Mouse (Mus musculus) midbrain, embryonic 16.5 days (tissue): ENCODE results near the gene Atp7a. TPM values are rescaled to one million over a fixed set of nuclear protein-coding genes. Genes with fewer than 3 reads are reported as not detected.

Experiments used
- ATAC-seq: fragments of 200-750 bp; cut with Nextera tagmentation; 2 replicates; pipeline ENCODE4 v1.8.0; 2017; ENCODE audit warnings: moderate TSS enrichment
- H3K27ac ChIP-seq: fragments of 300-500 bp; sonication (generic); 2 replicates; pipeline ENCODE4 v1.5.1; 2014; ENCODE audit warnings: mild to moderate bottlenecking, low read length, mixed read lengths
- H3K27me3 ChIP-seq: fragments of 300-500 bp; sonication (generic); 2 replicates; pipeline ENCODE4 v1.6.1; 2014; ENCODE audit warnings: low read depth, low read length, mixed read lengths; ENCODE audit not compliant: control insufficient read depth, insufficient read depth
- H3K36me3 ChIP-seq: fragments of 300-500 bp; sonication (generic); 2 replicates; pipeline ENCODE4 v1.6.1; 2014; ENCODE audit warnings: mild to moderate bottlenecking, low read length, moderate library complexity, mixed read lengths; ENCODE audit not compliant: control insufficient read depth, insufficient read depth
- H3K4me1 ChIP-seq: fragments of 300-500 bp; sonication (generic); 2 replicates; pipeline ENCODE4 v1.6.1; 2014; ENCODE audit warnings: mild to moderate bottlenecking, low read length, mixed read lengths; ENCODE audit not compliant: control insufficient read depth, insufficient read depth
- H3K4me2 ChIP-seq: fragments of 300-500 bp; sonication (generic); 2 replicates; pipeline ENCODE4 v1.6.1; 2014; ENCODE audit warnings: mild to moderate bottlenecking, low read length, mixed read lengths
- H3K4me3 ChIP-seq: fragments of 300-500 bp; sonication (generic); 2 replicates; pipeline ENCODE4 v1.5.1; 2014; ENCODE audit warnings: low read depth, mild to moderate bottlenecking, low read length, moderate library complexity, mixed read lengths
- H3K9ac ChIP-seq: fragments of 300-500 bp; sonication (generic); 2 replicates; pipeline ENCODE4 v1.6.1; 2014; ENCODE audit warnings: low read depth, low read length, mixed read lengths
- H3K9me3 ChIP-seq: fragments of 300-500 bp; sonication (generic); replicated peaks from 2 replicates; pipeline ENCODE4 v1.6.1; 2014; ENCODE audit warnings: mild to moderate bottlenecking, low read length, mixed read lengths; ENCODE audit not compliant: control insufficient read depth, poor library complexity, severe bottlenecking
- WGBS: fragments of 180-500 bp; shearing (Covaris S2); extraction: QIAGEN DNeasy Blood & Tissue Kit; methylation state at CpG from one replicate; pipeline ENCODE4 v1.1.7; 2014; 5-methylcytosine and 5-hydroxymethylcytosine counted together
- polyA plus RNA-seq: library from polyadenylated mRNA; unstranded; fragments of >200 nt; fragmentation: Nextera tagmentation; extraction: Ambion mirVana; gene quantifications from 2 replicates; pipeline ENCODE4 v1.2.1, GENCODE M21; 2015

The Atp7a gene
- polyA plus RNA-seq, 1 experiment from 2014 or later = 13.9 TPM

GRCm38 (mm10) chrX:106171853-106172154 lies 144.7 kb downstream of the Atp7a start:
- peak; percentile 67; the same call in 1 of the 2 replicates for ATAC-seq
- no peaks in the 10 kb centered on the region for H3K4me1 ChIP-seq
- H3K27ac ChIP-seq = no peak overlapping the region
- peak overlapping the region; percentile 47 for H3K4me2 ChIP-seq
- peak overlapping the region; percentile 31; the same call in 1 of the 2 replicates for H3K4me3 ChIP-seq
- no peaks in the 10 kb centered on the region for H3K27me3 ChIP-seq
- H3K36me3 ChIP-seq = no peaks in the 10 kb centered on the region
- H3K9ac ChIP-seq = peak overlapping the region; percentile 5; the same call in 1 of the 2 replicates
- WGBS = 68% methylated on average over 5 of the region's 6 CpGs
- no peaks in the 10 kb centered on the region for H3K9me3 ChIP-seq

Other genes starting within 250 kb of the Atp7a start
- 262 and 297 TPM in 2 replicates for gene Atrx, start 97.9 kb upstream of the Atp7a start, polyA plus RNA-seq
- gene Magt1, start 15.4 kb upstream of the Atp7a start, polyA plus RNA-seq = 19.0 and 19.9 TPM in 2 replicates
- gene Cox7b, start 11.6 kb upstream of the Atp7a start, polyA plus RNA-seq = 344 and 380 TPM in 2 replicates
- gene Tlr13, start 115.9 kb downstream of the Atp7a start, polyA plus RNA-seq = 0.19 and 0.24 TPM in 2 replicates
- gene Pgk1, start 159.8 kb downstream of the Atp7a start, polyA plus RNA-seq = 252 and 278 TPM in 2 replicates
- 19.2 and 20.0 TPM in 2 replicates for gene Taf9b, start 193.9 kb downstream of the Atp7a start, polyA plus RNA-seq
- not detected in 2 replicates for gene Fnd3c2, start 228.1 kb downstream of the Atp7a start, polyA plus RNA-seq